Mouse (Mus musculus) forebrain, embryonic 15.5 days (tissue): ENCODE data around the gene Unc79. TPM values are rescaled to one million over a fixed set of nuclear protein-coding genes. Genes with fewer than 3 reads are reported as not detected.

Experiments used
- ATAC-seq: fragments of 200-750 bp; cut with Nextera tagmentation; replicated peaks from 2 replicates; pipeline ENCODE4 v1.8.0; 2017; ENCODE audit warnings: mild to moderate bottlenecking, moderate TSS enrichment, moderate library complexity
- H3K27ac ChIP-seq: fragments of 300-500 bp; sonication (generic); replicated peaks from 2 replicates; pipeline ENCODE4 v1.5.1; 2015; ENCODE audit warnings: mild to moderate bottlenecking, inconsistent platforms
- H3K27me3 ChIP-seq: fragments of 300-500 bp; sonication (generic); 2 replicates; pipeline ENCODE4 v1.6.1; 2015; ENCODE audit warnings: inconsistent platforms
- H3K36me3 ChIP-seq: fragments of 300-500 bp; sonication (generic); 2 replicates; pipeline ENCODE4 v1.6.1; 2015; ENCODE audit warnings: mild to moderate bottlenecking, inconsistent platforms
- H3K4me1 ChIP-seq: fragments of 300-500 bp; sonication (generic); 2 replicates; pipeline ENCODE4 v1.6.1; 2015; ENCODE audit warnings: inconsistent platforms
- H3K4me2 ChIP-seq: fragments of 300-500 bp; sonication (generic); replicated peaks from 2 replicates; pipeline ENCODE4 v1.6.1; 2015; ENCODE audit warnings: mild to moderate bottlenecking, inconsistent platforms
- H3K4me3 ChIP-seq: fragments of 300-500 bp; sonication (generic); 2 replicates; pipeline ENCODE4 v1.5.1; 2015; ENCODE audit warnings: mild to moderate bottlenecking, inconsistent platforms
- H3K9ac ChIP-seq: fragments of 300-500 bp; sonication (generic); replicated peaks from 2 replicates; pipeline ENCODE4 v1.6.1; 2015; ENCODE audit warnings: mild to moderate bottlenecking, inconsistent platforms
- H3K9me3 ChIP-seq: fragments of 300-500 bp; sonication (generic); 2 replicates; pipeline ENCODE4 v1.6.1; 2016; ENCODE audit warnings: inconsistent platforms
- WGBS: fragments of 180-500 bp; shearing (Covaris S2); methylation state at CpG from one replicate; pipeline ENCODE4 v1.1.7; 2015; ENCODE audit warnings: mixed read lengths; 5-methylcytosine and 5-hydroxymethylcytosine counted together
- polyA plus RNA-seq: library from polyadenylated mRNA; unstranded; fragments of >200 nt; fragmentation: Nextera tagmentation; extraction: Ambion mirVana; gene quantifications from 2 replicates; pipeline ENCODE4 v1.2.1, GENCODE M21; 2015

Unc79 gene
- polyA plus RNA-seq: 7.2 and 7.9 TPM in 2 replicates

- H3K9me3 ChIP-seq: no peaks in the 10 kb centered on the region
- H3K4me3 ChIP-seq: peak within 1 kb of the TSS; percentile 65
- peak within 1 kb of the TSS; percentile 56 for H3K4me2 ChIP-seq
- H3K27ac ChIP-seq: peak within 1 kb of the TSS; percentile 97
- WGBS: under 1% methylated on average over 48 of the region's 48 CpGs
- no peaks in the 10 kb centered on the region for H3K36me3 ChIP-seq
- H3K4me1 ChIP-seq: peaks cover 30% of the 10 kb centered on the region
- peak within 1 kb of the TSS; percentile 58 for H3K9ac ChIP-seq
- peak; percentile 86 for ATAC-seq
- no peaks in the 10 kb centered on the region for H3K27me3 ChIP-seq
Measured at GRCm38 (mm10) chr12:102948778-102949394, at the start of gene Unc79. TSS of gene Unc79 (plus strand) at chr12:102948859.

- H3K4me1 ChIP-seq: 0 out of 2 replicates have a peak, but pooled peaks cover 2% of the 10 kb centered on the region
- no peak for ATAC-seq
- H3K36me3 ChIP-seq: no peaks in the 10 kb centered on the region
- no peaks in the 10 kb centered on the region for H3K9me3 ChIP-seq
- no peak within 1 kb of the TSS for H3K9ac ChIP-seq
- H3K27me3 ChIP-seq: no peaks in the 10 kb centered on the region
- 94% methylated on average over 17 of the region's 17 CpGs for WGBS
- H3K4me2 ChIP-seq: no peak within 1 kb of the TSS
- no peak within 1 kb of the TSS for H3K4me3 ChIP-seq
- no peak within 1 kb of the TSS for H3K27ac ChIP-seq
Measured at GRCm38 (mm10) chr12:102899091-102899490, 49.6 kb upstream of the Unc79 start, which contains the start of gene Cox8c. TSS of gene Cox8c (plus strand) at chr12:102899316.

- Histone ChIP-seq H3K36me3 (no peaks in the 10 kb centered on the region), H3K27ac (no peak overlapping the region), H3K4me3 (no peak overlapping the region), H3K9me3 (no peaks in the 10 kb centered on the region), H3K9ac (no peak overlapping the region), H3K27me3 (no peaks in the 10 kb centered on the region), H3K4me1 (no peaks in the 10 kb centered on the region), H3K4me2 (no peak overlapping the region)
- WGBS: 29% methylated on average over 3 of the region's 3 CpGs
- ATAC-seq: no peak
Measured at GRCm38 (mm10) chr12:102908191-102908590, 40.5 kb upstream of the Unc79 start.

GRCm38 (mm10) chr12:102916073-102916472, 32.6 kb upstream of the Unc79 start:
- Histone ChIP-seq H3K36me3 (no peaks in the 10 kb centered on the region), H3K9ac (no peak overlapping the region), H3K27me3 (no peaks in the 10 kb centered on the region), H3K4me3 (no peak overlapping the region), H3K4me1 (no peaks in the 10 kb centered on the region), H3K9me3 (no peaks in the 10 kb centered on the region), H3K27ac (no peak overlapping the region), H3K4me2 (no peak overlapping the region)
- 92% methylated on average over 2 of the region's 2 CpGs for WGBS
- no peak for ATAC-seq

GRCm38 (mm10) chr12:102929764-102930163, 18.9 kb upstream of the Unc79 start:
- Histone ChIP-seq H3K27ac (no peak overlapping the region), H3K4me1 (no peaks in the 10 kb centered on the region), H3K36me3 (no peaks in the 10 kb centered on the region), H3K9me3 (no peaks in the 10 kb centered on the region), H3K4me2 (no peak overlapping the region), H3K9ac (no peak overlapping the region), H3K4me3 (no peak overlapping the region), H3K27me3 (no peaks in the 10 kb centered on the region)
- WGBS: 85% methylated on average over 4 of the region's 4 CpGs
- ATAC-seq: no peak

GRCm38 (mm10) chr12:102930335-102930734, 18.3 kb upstream of the Unc79 start:
- H3K9ac ChIP-seq: no peak overlapping the region
- no peaks in the 10 kb centered on the region for H3K27me3 ChIP-seq
- H3K9me3 ChIP-seq: no peaks in the 10 kb centered on the region
- no peak overlapping the region for H3K4me2 ChIP-seq
- no peaks in the 10 kb centered on the region for H3K4me1 ChIP-seq
- H3K4me3 ChIP-seq: no peak overlapping the region
- 86% methylated on average over 1 of the region's 1 CpGs for WGBS
- no peak overlapping the region for H3K27ac ChIP-seq
- no peak for ATAC-seq
- H3K36me3 ChIP-seq: no peaks in the 10 kb centered on the region

- no peak overlapping the region for H3K27ac ChIP-seq
- 85% methylated on average over 7 of the region's 7 CpGs for WGBS
- H3K9ac ChIP-seq: no peak overlapping the region
- H3K4me1 ChIP-seq: no peaks in the 10 kb centered on the region
- no peak overlapping the region for H3K4me2 ChIP-seq
- no peak for ATAC-seq
- no peaks in the 10 kb centered on the region for H3K9me3 ChIP-seq
- H3K36me3 ChIP-seq: no peaks in the 10 kb centered on the region
- no peaks in the 10 kb centered on the region for H3K27me3 ChIP-seq
- H3K4me3 ChIP-seq: no peak overlapping the region
Measured at GRCm38 (mm10) chr12:102930789-102931188, 17.9 kb upstream of the Unc79 start.

GRCm38 (mm10) chr12:102935892-102936291, 12.8 kb upstream of the Unc79 start:
- H3K9ac ChIP-seq: no peak overlapping the region
- no peaks in the 10 kb centered on the region for H3K36me3 ChIP-seq
- no peaks in the 10 kb centered on the region for H3K9me3 ChIP-seq
- H3K4me1 ChIP-seq: no peaks in the 10 kb centered on the region
- H3K27me3 ChIP-seq: no peaks in the 10 kb centered on the region
- no peak for ATAC-seq
- H3K27ac ChIP-seq: no peak overlapping the region
- no peak overlapping the region for H3K4me2 ChIP-seq
- no peak overlapping the region for H3K4me3 ChIP-seq
- 27% methylated on average over 1 of the region's 1 CpGs for WGBS

GRCm38 (mm10) chr12:102945571-102945970, 3.1 kb upstream of the Unc79 start:
- Histone ChIP-seq H3K9ac (no peak overlapping the region), H3K4me1 (peaks cover 8% of the 10 kb centered on the region), H3K36me3 (no peaks in the 10 kb centered on the region), H3K4me2 (no peak overlapping the region), H3K4me3 (no peak overlapping the region), H3K9me3 (no peaks in the 10 kb centered on the region), H3K27me3 (no peaks in the 10 kb centered on the region), H3K27ac (no peak overlapping the region)
- no peak for ATAC-seq
- WGBS: 83% methylated on average over 1 of the region's 1 CpGs

GRCm38 (mm10) chr12:102947826-102948225, 833 bp upstream of the Unc79 start:
- Histone ChIP-seq H3K9me3 (no peaks in the 10 kb centered on the region), H3K4me3 (peak overlapping the region; percentile 65), H3K4me2 (peak overlapping the region; percentile 56), H3K36me3 (no peaks in the 10 kb centered on the region), H3K27ac (no peak overlapping the region), H3K4me1 (peaks cover 30% of the 10 kb centered on the region), H3K27me3 (no peaks in the 10 kb centered on the region), H3K9ac (no peak overlapping the region)
- 27% methylated on average over 10 of the region's 10 CpGs for WGBS
- no peak for ATAC-seq

GRCm38 (mm10) chr12:102949395-102950208, 943 bp downstream of the Unc79 start:
- peak; percentile 85 for ATAC-seq

GRCm38 (mm10) chr12:102960051-102960775, 11.6 kb downstream of the Unc79 start:
- 90% methylated on average over 7 of the region's 7 CpGs for WGBS
- no peaks in the 10 kb centered on the region for H3K9me3 ChIP-seq
- H3K27me3 ChIP-seq: no peaks in the 10 kb centered on the region
- H3K4me1 ChIP-seq: no peaks in the 10 kb centered on the region
- no peaks in the 10 kb centered on the region for H3K36me3 ChIP-seq
- H3K4me2 ChIP-seq: no peak overlapping the region
- H3K27ac ChIP-seq: no peak overlapping the region
- H3K9ac ChIP-seq: no peak overlapping the region
- ATAC-seq: no peak
- H3K4me3 ChIP-seq: no peak overlapping the region

More at GRCm38 (mm10) chr12:102949395-102950208, 943 bp downstream of the Unc79 start:
- no peaks in the 10 kb centered on the region for H3K27me3 ChIP-seq
- H3K36me3 ChIP-seq: no peaks in the 10 kb centered on the region
- H3K27ac ChIP-seq: peak overlapping the region; percentile 97
- no peaks in the 10 kb centered on the region for H3K9me3 ChIP-seq
- peak overlapping the region; percentile 58 for H3K9ac ChIP-seq
- H3K4me1 ChIP-seq: peaks cover 36% of the 10 kb centered on the region
- peak overlapping the region; percentile 56 for H3K4me2 ChIP-seq
- under 1% methylated on average over 42 of the region's 42 CpGs for WGBS
- H3K4me3 ChIP-seq: peak overlapping the region; percentile 65
